Mouse (Mus musculus) stomach, embryonic 14.5 days (tissue): ENCODE results near the gene Pold1. TPM values are rescaled to one million over a fixed set of nuclear protein-coding genes. Genes with fewer than 3 reads are reported as not detected.

Source experiments
- ATAC-seq: fragments of 200-750 bp; cut with Nextera tagmentation; 2 replicates; pipeline ENCODE4 v1.8.0; 2017; ENCODE audit warnings: low read depth, moderate TSS enrichment; ENCODE audit not compliant: insufficient number of reproducible peaks, insufficient read depth, low FRiP score
- H3K27ac ChIP-seq: fragments of 300-500 bp; sonication (generic); 2 replicates; pipeline ENCODE4 v1.5.1; 2014; ENCODE audit warnings: mild to moderate bottlenecking, low read length, moderate library complexity, mixed read lengths
- H3K27me3 ChIP-seq: fragments of 300-500 bp; sonication (generic); 2 replicates; pipeline ENCODE4 v1.6.1; 2014; ENCODE audit warnings: low read length, control low read depth, mixed read lengths; ENCODE audit not compliant: control insufficient read depth, insufficient read depth
- H3K36me3 ChIP-seq: fragments of 300-500 bp; sonication (generic); 2 replicates; pipeline ENCODE4 v1.6.1; 2014; ENCODE audit warnings: mild to moderate bottlenecking, control low read depth, low read length, moderate library complexity, mixed read lengths; ENCODE audit not compliant: control insufficient read depth, insufficient read depth
- H3K4me1 ChIP-seq: fragments of 300-500 bp; sonication (generic); 2 replicates; pipeline ENCODE4 v1.6.1; 2014; ENCODE audit warnings: low read length, control low read depth, mixed read lengths; ENCODE audit not compliant: control insufficient read depth, insufficient read depth
- H3K4me2 ChIP-seq: fragments of 300-500 bp; sonication (generic); replicated peaks from 2 replicates; pipeline ENCODE4 v1.6.1; 2014; ENCODE audit warnings: low read depth, low read length, control low read depth
- H3K4me3 ChIP-seq: fragments of 300-500 bp; sonication (generic); 2 replicates; pipeline ENCODE4 v1.5.1; 2014; ENCODE audit warnings: low read depth, low read length, control low read depth
- H3K9ac ChIP-seq: fragments of 300-500 bp; sonication (generic); replicated peaks from 2 replicates; pipeline ENCODE4 v1.6.1; 2014; ENCODE audit warnings: low read depth, mild to moderate bottlenecking, control low read depth, low read length, moderate library complexity, mixed read lengths
- H3K9me3 ChIP-seq: fragments of 300-500 bp; sonication (generic); 2 replicates; pipeline ENCODE4 v1.6.1; 2016; ENCODE audit warnings: low read depth, low read length, control low read depth; ENCODE audit not compliant: control insufficient read depth
- WGBS: fragments of 180-500 bp; shearing (Covaris S2); extraction: QIAGEN DNeasy Blood & Tissue Kit; methylation state at CpG from one replicate; pipeline ENCODE4 v1.1.7; 2014; 5-methylcytosine and 5-hydroxymethylcytosine counted together
- polyA plus RNA-seq: library from polyadenylated mRNA; unstranded; fragments of >200 nt; fragmentation: Nextera tagmentation; extraction: Ambion mirVana; gene quantifications from 2 replicates; pipeline ENCODE4 v1.2.1, GENCODE M21; 2014

Pold1 gene
- polyA plus RNA-seq, 1 experiment from 2014 or later = 54.3 TPM

DNA sequence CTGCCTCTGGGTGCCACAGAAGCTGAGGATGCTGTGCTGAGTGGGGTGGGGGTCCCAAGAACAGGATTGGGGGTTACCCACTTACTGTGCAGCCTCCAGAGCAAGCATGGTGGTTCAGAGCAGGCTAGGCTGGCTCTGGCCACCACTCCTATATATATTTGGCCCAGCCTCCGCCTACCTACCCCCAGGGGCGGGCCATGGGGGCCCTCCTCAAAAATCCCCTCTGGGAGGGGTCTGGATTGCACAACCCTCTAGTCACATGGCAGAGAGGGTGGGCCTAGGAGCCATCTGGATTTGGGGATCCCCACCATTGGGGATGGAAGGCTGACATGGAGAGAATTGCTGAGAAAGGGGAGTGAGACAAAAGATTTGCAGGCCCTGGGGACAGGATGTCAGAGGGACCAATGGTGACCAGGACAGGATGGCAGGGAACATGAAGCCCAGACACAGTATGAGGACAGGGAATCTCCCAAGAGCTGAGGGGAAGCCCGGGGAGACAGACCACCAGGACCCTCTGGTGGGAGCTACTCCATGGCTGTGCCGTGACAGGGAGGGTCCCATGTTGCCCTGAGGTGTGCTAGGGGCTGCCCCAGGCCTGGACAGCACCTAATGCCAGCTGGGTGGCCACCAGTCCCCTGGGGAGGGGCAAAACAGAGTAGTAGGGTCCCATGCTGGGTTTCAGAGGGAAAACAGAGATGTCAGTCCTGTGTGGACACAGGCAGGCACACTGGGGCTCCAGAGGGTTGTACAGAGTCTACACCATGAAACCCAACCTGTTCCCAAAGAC is 16.5 kb downstream of the Pold1 start, which contains the start of gene Spib:
Spib (minus strand) TSS at position 126 of the 787 bp plus-strand sequence.
- H3K27me3 ChIP-seq = no peaks in the 10 kb centered on the region
- WGBS = 76% methylated on average over 4 of the region's 4 CpGs
- no peak within 1 kb of the TSS for H3K4me2 ChIP-seq
- H3K36me3 ChIP-seq = peaks cover 16% of the 10 kb centered on the region
- H3K4me1 ChIP-seq = no peaks in the 10 kb centered on the region
- H3K9me3 ChIP-seq = no peaks in the 10 kb centered on the region
- no peak for ATAC-seq
- no peak within 1 kb of the TSS for H3K27ac ChIP-seq
- H3K4me3 ChIP-seq = no peak within 1 kb of the TSS
- H3K9ac ChIP-seq = no peak within 1 kb of the TSS

DNA sequence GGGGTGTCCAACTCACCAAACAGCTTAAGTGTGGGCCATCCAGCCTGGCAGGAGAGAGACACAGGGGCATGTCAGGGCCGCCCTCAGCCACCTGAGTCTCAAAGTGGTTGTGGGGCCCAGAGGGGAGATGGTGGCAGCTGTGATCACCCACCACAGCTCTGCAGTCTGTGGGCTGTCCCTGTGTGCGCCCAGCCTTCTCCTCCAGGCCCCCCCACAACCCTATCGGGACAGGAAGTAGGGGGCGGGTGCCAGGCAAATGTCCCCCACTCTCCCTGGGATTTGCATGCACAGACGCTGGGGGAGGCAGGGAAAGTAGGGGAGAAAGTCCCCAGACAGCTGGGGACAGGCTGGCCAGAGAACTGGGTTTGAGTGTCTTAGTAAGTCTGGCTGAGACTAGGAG is 17.4 kb downstream of the Pold1 start:
- Histone ChIP-seq H3K27me3 (no peaks in the 10 kb centered on the region), H3K9ac (no peak overlapping the region), H3K4me2 (no peak overlapping the region), H3K4me1 (no peaks in the 10 kb centered on the region), H3K27ac (no peak overlapping the region), H3K4me3 (no peak overlapping the region), H3K9me3 (no peaks in the 10 kb centered on the region), H3K36me3 (peaks cover 12% of the 10 kb centered on the region)
- 44% methylated on average over 5 of the region's 5 CpGs for WGBS
- no peak for ATAC-seq

- H3K36me3 ChIP-seq = peaks cover 11% of the 10 kb centered on the region; the same call in 1 of the 2 replicates
- H3K9me3 ChIP-seq = no peaks in the 10 kb centered on the region
- H3K27ac ChIP-seq = no peak overlapping the region
- H3K4me1 ChIP-seq = no peaks in the 10 kb centered on the region
- no peaks in the 10 kb centered on the region for H3K27me3 ChIP-seq
- H3K4me3 ChIP-seq = no peak overlapping the region
- WGBS = 75% methylated on average over 3 of the region's 3 CpGs
- H3K9ac ChIP-seq = no peak overlapping the region
- ATAC-seq = no peak
- H3K4me2 ChIP-seq = no peak overlapping the region
These were observed 18.1 kb downstream of the Pold1 start for GRCm38 (mm10) chr7:44530507-44530906.

- WGBS = 63% methylated on average over 5 of the region's 5 CpGs
- no peak overlapping the region for H3K4me3 ChIP-seq
- H3K9ac ChIP-seq = no peak overlapping the region
- no peak for ATAC-seq
- peaks cover 7% of the 10 kb centered on the region; the same call in 1 of the 2 replicates for H3K36me3 ChIP-seq
- H3K9me3 ChIP-seq = no peaks in the 10 kb centered on the region
- H3K27me3 ChIP-seq = no peaks in the 10 kb centered on the region
- no peaks in the 10 kb centered on the region for H3K4me1 ChIP-seq
- H3K27ac ChIP-seq = no peak overlapping the region
- H3K4me2 ChIP-seq = no peak overlapping the region
These were observed 19.1 kb downstream of the Pold1 start for GRCm38 (mm10) chr7:44529518-44529917.

DNA sequence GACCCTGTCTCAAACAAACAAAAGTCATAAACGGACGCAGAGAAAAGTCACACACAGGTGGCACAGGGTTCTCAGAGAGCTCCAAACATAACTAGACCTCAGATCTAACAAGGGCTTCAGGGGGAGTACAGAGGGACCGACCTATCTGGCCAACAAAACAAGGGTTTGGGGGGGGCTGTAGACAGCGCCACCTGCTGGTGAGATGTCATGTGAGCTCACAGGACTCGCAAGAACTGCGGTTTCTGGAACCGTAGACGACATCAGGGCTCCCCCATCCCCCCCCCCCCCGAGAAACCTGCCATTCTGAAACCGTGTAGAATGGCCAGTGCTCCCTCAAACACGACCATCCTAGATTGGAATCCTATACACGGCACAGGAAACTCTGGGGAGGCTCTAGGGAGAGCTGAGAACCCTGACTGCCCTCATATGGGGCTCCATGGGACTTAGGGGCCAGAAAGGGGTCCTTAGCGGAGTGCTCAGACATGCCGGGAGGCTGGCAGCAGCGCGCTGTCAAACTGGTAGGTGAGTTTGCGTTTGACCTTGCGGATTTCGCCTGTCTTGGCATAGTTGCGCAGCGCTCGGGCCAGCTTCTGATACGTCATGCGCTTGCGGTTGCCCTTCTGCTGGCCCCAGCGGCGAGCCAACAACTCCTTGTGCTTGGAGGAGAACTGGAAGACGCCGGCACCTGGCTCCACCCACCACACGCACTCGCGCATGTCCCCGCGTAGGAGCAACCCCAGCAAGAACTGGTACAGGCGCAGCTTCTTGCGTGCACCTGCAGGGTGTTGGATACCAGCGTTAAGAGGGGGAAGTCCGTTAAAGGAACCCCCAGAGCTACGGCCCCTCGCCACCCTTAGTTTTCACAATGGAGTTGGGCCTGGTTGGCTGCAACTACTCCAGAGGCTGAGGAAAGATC is 20.9 kb downstream of the Pold1 start:
- WGBS = 5% methylated on average over 40 of the region's 40 CpGs
- Histone ChIP-seq H3K4me2 (peak overlapping the region; percentile 74), H3K27ac (no peak overlapping the region), H3K9ac (0 out of 2 replicates have a peak overlapping the region, but pooled peaks have one; percentile 18), H3K4me1 (no peaks in the 10 kb centered on the region), H3K36me3 (no peaks in the 10 kb centered on the region), H3K27me3 (no peaks in the 10 kb centered on the region), H3K4me3 (peak overlapping the region; percentile 29), H3K9me3 (no peaks in the 10 kb centered on the region)
- ATAC-seq = peak; percentile 15; the same call in 1 of the 2 replicates

DNA sequence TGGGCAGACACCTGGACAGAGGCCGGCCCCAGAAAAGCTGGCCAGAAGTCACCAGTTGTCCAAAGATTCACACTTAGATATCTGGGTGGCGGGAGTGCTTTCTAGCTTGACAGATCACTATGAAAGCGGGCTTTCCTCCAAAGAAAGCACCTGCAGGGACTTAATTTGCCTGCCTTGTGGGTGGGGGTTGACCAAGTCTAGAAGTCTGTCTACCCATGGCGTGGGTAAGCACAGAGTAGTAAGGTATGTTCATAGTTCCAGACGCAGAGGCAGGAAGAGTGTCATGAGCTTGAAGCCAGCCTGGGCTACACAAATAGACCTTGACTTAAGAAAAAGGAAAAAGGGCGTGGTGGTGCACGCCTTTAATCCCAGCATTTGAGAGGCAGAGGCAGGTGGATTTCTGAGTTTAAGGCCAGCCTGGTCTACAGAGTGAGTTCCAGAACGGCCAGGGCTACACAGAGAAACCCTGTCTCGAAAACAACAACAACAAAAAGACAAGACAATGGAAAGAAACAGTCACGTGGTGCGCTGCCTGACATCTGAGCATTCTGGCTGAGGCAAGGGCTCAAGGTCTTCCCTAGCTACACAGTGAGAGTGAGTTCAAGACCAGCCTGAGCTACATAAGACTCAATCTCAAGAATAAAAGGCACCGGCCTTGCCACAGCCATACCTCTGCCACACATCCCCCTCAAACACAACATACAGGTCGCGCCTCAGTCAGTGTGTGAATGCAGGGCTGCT is 22.1 kb downstream of the Pold1 start:
- WGBS = 85% methylated on average over 14 of the region's 14 CpGs
- no peak overlapping the region for H3K9ac ChIP-seq
- no peak for ATAC-seq
- no peak overlapping the region for H3K4me2 ChIP-seq
- no peak overlapping the region for H3K4me3 ChIP-seq
- H3K36me3 ChIP-seq = no peaks in the 10 kb centered on the region
- H3K27ac ChIP-seq = no peak overlapping the region
- H3K9me3 ChIP-seq = no peaks in the 10 kb centered on the region
- H3K27me3 ChIP-seq = no peaks in the 10 kb centered on the region
- no peaks in the 10 kb centered on the region for H3K4me1 ChIP-seq

DNA sequence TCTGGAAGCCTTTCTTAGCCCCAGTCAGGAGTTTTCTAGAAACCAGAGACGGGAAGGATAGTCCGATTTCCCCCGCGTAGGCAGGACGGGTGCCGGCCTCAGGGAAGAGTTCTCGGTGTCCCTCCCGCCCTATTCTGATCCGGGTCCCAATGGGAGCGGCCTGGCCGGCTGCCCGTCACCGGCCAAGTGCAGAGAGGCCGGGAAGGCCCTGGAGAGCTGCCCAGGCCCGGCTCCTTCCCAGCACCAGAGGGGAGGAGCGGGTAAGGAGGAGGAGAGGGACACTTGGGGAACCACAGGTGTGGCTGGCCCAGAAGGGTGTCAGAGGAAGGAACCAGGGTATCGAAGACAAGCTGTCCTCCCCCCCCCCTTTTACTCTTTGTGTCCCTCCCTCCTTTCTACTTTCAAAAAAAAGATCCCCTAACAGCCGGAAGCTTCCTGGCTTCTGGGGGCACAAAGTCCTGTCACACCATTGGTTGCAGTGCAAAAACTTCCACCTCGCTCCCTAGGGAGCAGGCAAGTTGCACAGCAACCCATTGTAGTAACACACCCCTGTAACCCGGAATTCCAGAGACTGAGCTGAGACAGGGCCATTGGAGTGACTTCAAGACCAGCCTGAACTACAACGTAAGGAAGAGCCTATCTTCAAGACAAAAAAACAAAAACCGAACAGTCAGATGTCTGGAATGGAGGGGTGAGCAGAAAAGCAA is 23.4 kb downstream of the Pold1 start:
- no peak overlapping the region for H3K4me3 ChIP-seq
- ATAC-seq = no peak

More for the DNA sequence above, 23.4 kb downstream of the Pold1 start:
- 14% methylated on average over 22 of the region's 22 CpGs for WGBS
- 0 out of 2 replicates have a peak overlapping the region, but pooled peaks have one; percentile 6 for H3K9ac ChIP-seq
- H3K9me3 ChIP-seq = no peaks in the 10 kb centered on the region
- H3K4me1 ChIP-seq = no peaks in the 10 kb centered on the region
- H3K27ac ChIP-seq = no peak overlapping the region
- no peaks in the 10 kb centered on the region for H3K27me3 ChIP-seq
- H3K36me3 ChIP-seq = no peaks in the 10 kb centered on the region
- H3K4me2 ChIP-seq = peak overlapping the region; percentile 10; the same call in 1 of the 2 replicates
